Mouse (Mus musculus) urinary bladder, postnatal 14 days (tissue): Measurements from ENCODE around the gene Adi1.

ENCODE experiments used
- DNase-seq: peaks from one replicate; pipeline ENCODE4 v3.0.0; 2021; ENCODE audit warnings: low spot score

Adi1 gene

DNA sequence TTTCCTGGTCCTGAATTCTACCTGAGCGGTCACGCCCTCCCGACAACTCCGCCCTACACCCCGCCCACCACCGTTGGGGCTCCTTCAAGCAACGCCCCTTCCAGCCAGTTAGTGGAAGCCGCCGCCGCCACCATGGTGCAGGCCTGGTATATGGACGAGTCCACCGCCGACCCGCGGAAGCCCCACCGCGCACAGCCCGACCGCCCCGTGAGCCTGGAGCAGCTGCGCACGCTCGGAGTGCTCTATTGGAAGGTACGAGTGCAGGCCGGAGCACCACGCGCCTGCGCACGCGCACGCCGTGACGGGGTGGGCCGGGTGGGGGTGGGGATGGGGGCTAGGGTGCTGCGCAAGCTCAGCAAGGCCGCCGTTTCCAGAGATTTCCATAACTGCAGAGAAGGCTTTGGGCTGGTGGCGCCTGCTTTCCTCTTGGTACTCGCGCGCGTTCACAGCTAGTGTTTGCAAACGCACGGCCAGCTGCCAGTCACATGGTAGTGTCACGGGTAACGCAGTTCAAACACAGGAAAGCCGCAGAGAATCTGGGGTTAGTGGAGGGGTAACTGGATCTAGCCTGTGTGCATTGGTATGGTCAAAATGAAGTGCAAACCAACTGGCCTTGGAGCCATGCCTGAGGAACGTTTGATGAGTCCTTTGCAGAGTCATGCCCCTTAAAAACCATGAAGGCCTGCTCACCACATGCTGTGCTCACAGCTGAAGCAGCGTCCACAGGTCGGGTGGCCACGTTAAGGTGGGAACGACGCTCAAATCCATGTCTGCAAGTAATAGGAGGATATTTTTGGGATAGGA is at the start of gene Adi1:
TSS of gene Adi1 (plus strand) at position 111 of the 804 bp plus-strand sequence.
- DNase-seq: peak; percentile 85

DNA sequence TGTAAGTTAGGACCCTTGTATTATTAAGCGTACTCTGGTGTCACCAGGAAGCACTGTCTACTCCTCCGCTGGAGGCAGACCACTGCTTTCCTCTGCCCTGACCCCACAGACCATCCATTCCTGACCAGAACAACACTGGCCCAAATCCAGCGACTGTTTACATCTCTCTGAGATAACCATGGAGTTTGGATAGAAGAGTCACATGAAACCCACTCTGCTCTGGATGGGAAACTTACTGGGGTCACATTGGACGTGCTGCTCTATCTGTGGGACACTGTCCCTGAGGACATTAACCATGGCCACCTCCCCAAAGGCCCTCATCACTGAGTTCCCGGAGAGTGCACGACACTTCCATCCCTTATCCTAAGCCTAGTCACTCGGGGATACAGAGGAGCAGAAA is 49.6 kb upstream of the Adi1 start:
- no peak for DNase-seq

DNA sequence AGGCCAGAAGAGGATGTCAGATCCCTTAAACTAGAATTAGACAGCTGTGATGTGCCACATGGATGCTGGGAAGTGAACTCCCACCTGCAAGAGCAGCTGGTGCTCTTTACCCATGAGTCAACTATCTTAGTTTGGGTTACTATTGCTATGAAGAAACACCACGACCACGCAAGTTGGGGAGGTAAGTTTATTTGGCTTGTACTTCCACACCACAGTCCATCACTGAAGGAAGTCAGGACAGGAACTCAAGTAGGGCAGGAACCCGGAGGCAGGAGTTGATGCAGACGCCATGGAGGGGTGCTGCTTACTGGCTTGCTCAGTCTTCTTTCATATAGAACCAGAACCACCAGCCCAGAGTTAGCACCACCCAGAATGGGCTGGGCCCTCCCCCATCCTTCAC is 47.9 kb upstream of the Adi1 start:
- no peak for DNase-seq

DNA sequence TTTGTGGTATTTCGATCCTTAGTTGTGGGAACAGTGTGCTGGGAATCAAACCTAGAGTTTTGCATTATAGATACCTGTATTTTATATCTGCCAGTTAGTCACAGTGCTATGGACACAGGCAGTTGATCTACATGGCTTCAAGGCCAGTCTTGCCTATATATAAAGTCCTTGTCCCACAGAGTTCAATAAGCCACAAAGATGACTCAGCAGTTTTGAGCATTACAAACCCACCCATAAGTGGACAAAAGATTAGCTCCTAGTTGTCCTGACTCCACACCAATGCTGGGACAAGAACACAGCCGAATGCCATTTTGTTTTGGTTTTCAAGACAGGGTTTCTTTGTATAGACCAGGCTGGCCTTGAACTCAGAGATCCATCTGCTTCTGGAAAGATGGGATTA is 46.6 kb upstream of the Adi1 start:
- DNase-seq: no peak

DNA sequence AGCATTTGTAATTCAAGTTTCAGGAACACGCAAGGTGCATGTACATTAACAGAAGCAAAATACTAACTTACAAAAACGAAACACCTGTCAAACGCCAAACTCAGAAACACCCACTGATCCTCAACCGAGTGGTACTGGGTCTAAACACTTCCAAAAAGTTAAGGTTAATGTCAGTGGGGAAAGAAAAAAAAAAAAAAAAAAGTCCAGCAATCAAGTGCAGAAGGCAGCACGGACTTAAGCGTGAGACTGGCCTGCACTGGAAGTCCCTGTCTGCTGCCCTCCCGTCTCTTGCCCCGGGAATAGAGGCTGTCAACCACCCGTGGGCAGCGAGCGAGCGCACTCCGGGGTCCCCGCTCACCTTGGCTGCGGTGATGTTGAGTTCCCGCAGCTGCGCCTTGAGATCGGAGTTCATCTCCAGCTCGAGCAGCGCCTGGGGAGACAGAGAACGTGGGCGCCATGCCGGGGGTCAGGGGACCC is 39.9 kb upstream of the Adi1 start:
- DNase-seq: no peak

DNA sequence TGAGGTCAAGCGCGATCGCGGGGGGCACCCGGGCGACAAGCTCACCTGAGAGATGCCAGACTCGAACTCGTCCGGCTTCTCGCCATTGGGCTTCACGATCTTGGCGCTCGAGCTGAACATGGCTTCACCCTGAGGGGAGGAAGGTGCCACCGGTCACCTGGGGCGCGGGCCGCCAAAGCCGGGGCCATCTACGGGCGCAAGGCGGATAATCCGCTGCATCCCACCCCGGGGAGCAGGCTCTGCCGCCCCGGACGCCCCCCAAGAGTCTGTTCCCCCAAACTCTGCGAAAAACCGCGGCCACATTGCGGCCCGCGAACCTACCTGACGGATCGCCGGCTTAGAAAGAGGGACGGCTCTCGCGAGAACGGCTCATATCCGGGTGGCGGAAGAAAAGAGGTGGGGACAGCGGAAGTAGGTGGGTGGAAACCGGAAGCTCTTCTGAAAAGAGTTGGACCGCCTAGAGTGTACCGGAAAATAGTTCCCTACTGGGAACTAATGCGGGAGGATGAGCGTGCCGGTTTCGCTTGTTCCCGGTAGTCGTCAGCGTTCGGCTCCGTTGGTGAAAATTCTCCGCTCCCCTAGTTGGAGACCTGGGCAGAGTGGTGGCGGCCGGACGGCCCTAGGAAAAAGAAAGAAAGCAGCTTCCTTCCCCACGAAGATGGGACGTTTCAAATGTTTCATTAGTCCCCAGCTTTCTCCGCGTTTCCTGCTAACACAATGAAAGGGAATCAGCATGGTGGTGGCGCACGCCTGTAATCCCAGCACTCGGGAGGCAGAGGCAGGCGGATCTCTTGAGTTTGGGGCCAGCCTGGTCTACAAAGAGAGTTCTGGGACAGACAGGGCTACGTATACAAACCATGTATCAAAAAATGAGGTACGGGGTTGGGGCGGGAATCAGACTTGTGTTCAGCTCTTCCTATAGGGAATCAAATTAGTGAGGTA is 39.2 kb upstream of the Adi1 start, which contains the start of gene Rps7:
TSS of gene Rps7 (minus strand) at position 419 of the 942 bp plus-strand sequence.
- peak; percentile 93 for DNase-seq

DNA sequence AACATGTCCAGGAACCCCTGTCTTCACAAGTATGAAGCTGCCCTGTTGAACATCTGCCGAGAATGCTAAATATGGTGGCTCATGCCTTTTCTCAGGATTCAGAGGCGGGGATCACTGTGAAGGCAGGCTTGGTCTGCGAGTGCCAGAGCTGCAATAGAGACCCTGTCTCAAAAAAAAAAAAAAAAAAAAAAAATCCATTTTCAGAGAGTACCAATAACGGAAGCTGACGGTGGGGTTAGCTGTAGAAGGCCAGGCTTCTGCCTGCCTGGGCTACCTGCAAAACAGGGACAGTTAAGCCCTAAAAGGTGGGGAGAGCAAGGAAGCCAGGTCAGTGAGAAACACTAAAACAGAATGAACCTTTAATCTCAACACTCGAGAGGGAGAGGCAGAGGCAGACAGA is 38.5 kb upstream of the Adi1 start:
- no peak for DNase-seq

DNA sequence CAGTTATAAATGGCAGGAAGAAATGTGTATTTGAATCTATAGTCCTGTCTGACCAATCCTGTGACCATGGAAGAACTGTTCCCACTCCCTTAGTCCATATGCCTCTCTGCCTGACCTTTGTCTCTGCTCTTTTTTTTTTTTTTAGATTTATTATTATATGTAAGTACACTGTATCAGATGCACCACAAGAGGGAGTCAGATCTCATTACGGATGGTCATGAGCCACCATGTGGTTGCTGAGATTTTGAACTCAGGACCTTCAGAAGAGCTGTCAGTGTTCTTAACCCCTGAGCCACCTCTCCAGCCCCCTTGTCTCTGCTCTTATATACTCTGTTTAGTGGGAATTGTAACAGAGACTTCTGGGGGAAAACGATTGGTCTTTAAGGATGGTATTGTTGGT is 36.3 kb upstream of the Adi1 start:
- DNase-seq: no peak

DNA sequence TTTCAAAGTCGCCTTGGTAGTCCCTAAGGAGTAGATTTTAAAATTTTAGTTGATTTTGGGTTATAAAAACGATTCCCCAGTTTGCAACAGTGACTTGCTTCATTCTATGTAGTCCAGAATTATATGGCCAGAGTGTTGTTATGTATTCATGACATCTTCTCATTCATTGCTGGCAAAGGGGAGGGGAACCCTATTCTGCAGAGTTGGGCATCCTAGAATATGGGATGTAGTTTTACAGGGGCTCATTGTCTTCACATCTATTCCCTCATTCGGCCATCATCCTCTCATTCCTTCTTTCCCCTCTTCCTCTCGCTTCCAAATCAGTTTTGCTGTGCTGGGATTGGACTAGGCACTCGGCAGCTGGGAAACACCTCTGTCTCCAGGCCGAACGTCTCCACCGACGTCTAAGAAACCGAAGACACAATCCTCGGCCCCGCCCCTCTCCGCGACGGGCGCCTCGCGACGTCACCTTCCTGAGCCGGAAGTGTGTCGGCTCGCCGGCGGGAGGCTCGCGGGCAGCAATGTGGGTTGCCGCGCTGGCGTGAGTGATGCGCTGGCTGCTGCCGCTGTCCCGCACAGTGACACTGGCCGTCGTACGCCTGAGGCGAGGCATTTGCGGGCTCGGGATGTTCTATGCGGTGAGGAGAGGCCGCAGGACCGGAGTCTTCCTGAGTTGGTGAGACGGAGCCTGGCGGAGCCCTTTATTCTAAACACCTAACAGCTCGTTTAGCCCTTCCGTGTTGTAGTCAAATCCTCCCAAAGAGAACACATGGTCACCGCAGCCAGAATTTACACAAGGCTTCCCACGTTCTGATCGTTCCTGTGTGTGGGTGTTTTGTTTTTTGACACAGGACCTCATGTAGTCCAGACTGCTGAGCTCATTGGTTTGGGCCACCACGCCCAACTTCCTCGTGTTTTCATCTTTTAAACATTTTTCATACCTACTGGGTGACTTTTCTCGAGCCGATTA is 25.6 kb upstream of the Adi1 start, which contains the start of gene Rnaseh1:
TSS of gene Rnaseh1 (plus strand) at position 462 of the 970 bp plus-strand sequence.
- peak; percentile 91 for DNase-seq

DNA sequence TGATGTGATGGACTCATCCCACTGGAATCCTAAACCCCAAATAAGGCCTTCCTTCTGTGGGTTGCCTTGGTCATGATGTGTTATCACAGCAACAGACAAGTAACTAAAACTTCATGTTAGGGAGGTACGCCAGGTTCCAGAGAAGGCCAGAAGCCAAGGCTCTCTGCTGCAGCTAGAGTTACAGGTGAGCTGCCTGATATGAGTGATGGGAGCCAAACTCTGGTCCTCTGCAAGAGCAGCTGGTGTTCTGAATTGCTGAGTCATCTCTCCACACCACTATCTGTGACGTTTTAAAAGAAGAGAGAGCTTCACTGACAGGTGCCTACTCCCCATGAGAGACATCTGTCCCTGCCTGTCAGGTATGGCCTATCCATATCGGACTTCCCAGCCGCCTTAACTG is 12.4 kb upstream of the Adi1 start:
- no peak for DNase-seq

DNA sequence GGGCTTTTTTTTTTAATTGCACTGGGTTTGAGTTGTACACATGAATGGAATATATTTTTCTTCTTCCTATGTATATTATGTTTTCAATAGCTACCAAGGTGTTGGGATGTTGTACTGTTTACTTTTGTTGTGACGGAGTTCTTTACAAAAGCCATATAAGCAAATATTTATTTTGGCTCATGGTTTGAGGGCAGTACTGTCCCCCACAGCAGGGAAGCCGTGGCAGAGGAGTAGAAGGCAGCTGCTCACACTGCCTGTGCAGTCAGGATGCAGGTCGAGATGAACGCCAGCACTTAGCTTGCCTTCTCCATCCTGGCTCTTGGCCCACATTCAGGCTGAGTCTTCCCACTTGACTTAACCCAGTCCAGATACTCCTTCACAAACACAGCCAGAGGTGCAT is 8.3 kb upstream of the Adi1 start:
- no peak for DNase-seq

DNA sequence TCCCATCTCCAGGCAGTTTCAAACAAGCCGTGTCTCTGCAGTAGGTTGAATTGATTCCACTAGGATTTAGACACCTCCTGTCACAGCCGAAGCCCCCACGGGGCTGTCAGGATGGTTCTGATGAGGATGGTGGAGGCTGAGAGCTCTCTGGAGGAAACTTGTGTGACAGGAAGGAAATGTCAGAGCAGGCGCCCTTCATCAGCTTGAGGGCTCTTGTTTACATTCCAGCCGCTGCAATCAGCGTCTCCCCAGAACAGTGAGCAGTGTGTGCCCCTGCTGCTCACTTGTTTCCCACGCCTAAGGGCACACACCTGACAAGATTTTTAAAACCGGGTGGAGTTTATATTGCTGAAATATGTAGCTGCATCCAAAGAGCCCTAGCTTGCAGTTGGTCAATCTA is 7.7 kb upstream of the Adi1 start:
- DNase-seq: no peak

DNA sequence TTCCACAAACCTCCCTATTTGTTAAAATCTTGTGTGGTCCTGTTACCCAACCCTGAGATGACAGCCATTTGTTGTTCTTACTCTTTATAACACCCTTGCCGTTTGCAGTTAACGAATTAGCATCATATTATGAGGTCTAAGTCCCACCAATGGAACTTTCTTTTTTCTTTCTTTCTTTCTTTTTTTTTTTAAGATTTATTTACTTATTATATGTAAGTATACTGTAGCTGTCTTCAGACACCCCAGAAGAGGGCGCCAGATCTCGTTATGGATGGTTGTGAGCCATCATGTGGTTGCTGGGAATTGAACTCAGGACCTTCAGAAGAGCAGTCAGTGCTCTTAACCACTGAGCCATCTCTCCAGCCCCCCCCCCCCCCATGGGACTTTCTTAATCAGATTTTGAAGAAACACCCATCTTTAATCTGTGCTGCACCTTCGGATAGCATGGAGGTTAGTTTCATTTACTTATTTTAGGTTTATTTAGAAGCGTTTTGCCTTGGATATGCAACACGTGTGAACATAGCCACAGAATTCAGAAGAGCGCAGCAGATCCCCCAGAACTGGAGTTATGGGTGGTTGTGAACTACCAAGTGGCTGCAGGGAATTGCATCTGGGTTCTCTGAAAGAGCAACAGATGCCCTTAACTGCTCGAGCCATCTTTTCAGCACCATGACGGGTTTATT is 852 bp upstream of the Adi1 start:
- no peak for DNase-seq

DNA sequence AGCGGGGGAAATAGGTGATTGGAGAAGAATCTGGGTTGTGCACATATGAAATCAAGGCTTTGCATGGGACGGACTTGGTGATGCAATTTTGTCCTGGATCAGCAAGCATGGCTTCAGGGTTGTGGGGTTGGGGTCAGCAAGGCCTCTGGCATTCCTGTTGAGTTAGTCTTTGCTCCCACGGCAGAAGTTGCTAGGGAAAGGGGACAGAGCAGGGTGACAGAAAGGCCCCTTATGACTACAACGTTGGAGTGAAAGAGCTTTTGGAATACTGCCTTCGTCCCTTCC is 836 bp downstream of the Adi1 start:
- no peak for DNase-seq

DNA sequence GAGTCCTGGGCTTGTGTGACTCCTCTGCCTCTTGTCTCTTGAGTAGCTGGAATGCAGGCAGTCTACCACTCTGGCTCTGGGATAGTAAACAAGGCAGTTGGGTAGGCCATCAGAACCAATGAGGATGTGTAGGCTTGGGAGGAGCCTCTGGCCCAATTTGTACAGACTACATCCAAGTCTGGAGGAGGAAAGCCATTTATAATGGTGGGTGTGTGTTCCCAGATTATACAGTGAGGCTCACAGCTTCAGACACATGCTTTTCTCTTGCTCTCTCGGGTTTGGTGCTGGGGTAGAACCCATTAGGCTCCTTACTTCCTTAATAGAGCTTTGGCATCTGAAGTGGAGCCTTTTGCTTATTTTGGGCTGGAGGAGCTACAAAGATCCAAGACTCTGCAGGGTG is 9.6 kb downstream of the Adi1 start:
- DNase-seq: no peak

DNA sequence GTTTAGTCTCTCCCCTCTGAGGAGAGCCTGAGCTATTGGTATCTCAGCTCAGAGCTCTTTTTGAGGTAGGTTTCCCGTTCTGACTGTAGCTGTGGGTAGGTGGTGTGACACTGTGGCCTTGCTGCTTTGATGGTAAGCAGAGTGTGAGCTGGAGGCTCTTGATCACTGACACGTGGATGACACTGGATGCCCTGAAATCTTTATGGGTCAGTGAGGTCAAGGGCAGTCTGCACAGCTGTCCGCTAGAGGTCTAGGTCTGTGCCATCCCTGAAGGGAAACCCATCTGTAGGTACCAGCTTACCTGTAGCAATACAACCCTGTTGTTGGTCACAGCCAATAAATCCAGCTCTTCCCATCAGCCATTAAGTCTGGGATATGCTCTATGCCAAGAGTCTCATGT is 10.7 kb downstream of the Adi1 start:
- DNase-seq: no peak

DNA sequence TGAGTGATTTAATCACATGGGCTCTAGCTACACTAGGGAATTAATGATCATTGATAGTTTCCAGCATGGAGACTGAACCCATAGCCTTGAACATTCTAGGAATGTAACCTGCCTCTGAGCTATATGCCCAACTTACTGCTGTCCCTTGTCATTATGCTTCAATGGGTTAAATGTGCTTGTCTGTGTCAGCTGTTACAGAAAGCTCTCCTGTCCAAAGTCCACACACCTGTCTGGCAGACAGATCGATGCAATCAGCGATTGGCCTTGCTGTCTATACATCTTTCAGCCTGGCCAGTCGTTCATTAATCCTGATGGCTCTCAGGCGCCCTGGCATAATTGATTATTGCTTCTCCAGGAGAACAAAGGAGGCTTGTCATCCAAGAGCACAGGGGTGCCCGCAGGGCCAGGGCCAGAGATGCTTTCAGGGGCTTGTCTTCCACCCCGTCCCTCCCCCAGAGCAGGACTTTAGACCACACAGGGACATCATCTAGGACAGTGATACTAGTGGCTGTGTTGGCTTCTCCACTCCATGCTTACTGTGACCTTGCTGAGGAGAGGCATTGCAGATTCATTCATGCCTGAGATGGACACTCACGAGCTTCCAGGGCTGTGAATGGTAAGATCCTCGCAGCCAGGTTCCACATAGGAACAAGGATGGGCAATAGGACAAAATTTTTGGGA is 11.3 kb downstream of the Adi1 start:
- DNase-seq: no peak

DNA sequence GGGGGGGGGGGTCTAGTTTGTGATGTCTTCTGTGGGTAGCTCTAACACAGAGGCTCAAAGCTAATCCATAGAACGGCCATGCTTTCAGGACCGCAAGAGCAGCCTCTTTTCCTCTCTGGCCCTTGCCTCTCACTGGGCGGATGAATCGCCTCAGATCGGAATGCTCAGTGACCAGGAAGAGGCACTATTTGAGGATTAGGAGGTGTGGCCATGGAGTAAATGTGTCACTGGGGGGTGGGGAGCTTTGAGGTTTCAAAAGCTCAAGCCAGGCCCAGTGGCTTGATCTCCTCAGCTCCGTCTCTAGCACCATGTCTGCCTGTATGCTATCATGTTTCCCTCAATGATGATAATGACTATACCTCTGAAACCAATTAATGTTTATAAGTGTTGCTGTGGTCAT is 14.0 kb downstream of the Adi1 start:
- no peak for DNase-seq

DNA sequence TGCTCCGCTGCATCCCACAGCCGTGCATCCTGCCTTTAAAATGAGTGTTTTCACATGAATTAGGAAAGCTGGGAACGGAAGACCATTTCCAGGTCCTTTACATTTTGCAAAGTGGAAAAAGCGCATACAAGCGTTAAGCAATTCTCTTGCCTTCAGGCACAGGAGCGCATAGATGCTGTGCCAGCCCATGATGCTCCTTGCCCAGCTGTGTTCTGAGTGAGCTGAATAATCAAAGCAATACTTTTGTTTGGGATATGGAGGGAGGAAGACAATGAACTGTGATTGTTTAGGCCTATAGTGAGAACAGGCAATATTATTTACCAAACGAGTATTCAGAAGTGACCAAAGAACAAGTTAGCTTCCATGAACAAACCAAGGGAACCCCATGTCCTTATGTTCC is 15.7 kb downstream of the Adi1 start:
- no peak for DNase-seq

DNA sequence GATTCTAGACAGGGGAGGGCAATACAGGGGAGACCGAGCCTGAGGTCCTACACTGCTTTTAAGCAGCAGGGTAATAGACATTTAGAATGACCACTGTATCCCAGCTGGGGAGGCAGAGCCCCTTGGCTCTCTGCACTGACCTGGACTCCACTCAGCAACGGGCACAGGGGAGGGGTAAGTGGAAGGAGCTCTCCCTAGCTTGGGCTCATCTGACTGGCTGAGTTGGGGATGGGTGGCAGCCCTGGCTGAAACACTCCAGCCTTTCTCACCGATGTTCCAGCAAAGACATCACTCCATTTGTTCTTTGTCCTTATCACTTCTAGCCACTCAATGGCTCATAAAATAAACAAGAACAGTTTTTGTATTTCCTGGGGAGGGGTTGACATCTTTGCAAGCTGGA is 18.7 kb downstream of the Adi1 start:
- no peak for DNase-seq

DNA sequence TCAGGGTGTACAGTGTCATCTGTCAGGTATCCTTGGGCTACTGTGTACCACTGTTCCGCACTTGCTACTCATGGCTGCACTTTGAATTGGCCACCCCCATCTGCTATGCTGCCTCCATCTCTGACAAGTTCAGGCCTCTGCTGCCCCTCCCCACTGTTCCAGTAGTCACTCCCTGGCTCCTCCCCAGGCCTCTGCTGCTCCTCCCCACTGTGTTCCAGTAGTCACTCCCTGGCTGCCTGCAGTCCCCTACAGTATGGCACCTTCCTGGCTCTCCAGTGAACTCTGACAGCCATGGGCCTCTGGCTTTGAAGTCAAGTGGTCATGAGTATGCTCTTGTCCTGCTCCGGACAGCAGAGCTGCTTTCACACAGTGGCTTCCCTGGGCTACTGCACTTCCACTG is 19.2 kb downstream of the Adi1 start:
- no peak for DNase-seq
